ENCODE assay signal across 14 mouse cellular contexts in genomic region chr1:179106103-179106701, GRCm38 (mm10).
DNase-seq lines count a peak whose midpoint lies in the region; ATAC-seq and TF ChIP-seq lines count a peak whose summit lies in the region.
"Had no signal": no experiment of that assay in that cellular context is flagged by ENCODE, and none has a peak within 500 bp of the region (broad histone marks: within the 10 kb centered on the region; RNA-seq: fewer than 3 reads in every experiment).

No protein-coding gene starts in this region.

- H3K9me3 ChIP-seq in embryonic facial prominence, embryonic 15.5 days (replicated peaks) = no peaks in the 10 kb centered on the region
- H3K9me3 ChIP-seq in forebrain, embryonic 13.5 days (replicated peaks) = no peaks in the 10 kb centered on the region
- no peaks in the 10 kb centered on the region for H3K9me3 ChIP-seq in hindbrain, embryonic 15.5 days
- H3K9me3 ChIP-seq in midbrain, embryonic 16.5 days (replicated peaks; ENCODE audit: control insufficient read depth, low read length, poor library complexity, severe bottlenecking) = no peaks in the 10 kb centered on the region
- no peaks in the 10 kb centered on the region for H3K9me3 ChIP-seq in heart, embryonic 12.5 days (replicated peaks)
- H3K9me3 ChIP-seq: heart, embryonic 13.5 days; liver, embryonic 13.5 days had no signal

- H3K4me3 ChIP-seq in embryonic facial prominence, embryonic 15.5 days (replicated peaks) = no peak overlapping the region
- 0 out of 2 replicates have a peak overlapping the region, but pooled peaks have one; percentile 0 for H3K4me3 ChIP-seq in forebrain, embryonic 13.5 days
- H3K4me3 ChIP-seq in hindbrain, embryonic 15.5 days = no peak overlapping the region
- no peak overlapping the region for H3K4me3 ChIP-seq in midbrain, embryonic 16.5 days (ENCODE audit: low read depth, low read length)
- no peak overlapping the region for H3K4me3 ChIP-seq in heart, embryonic 12.5 days
- no peak overlapping the region for H3K4me3 ChIP-seq in cerebellum, adult 2 months (replicated peaks; ENCODE audit: insufficient read depth, low read depth, low read length)
- H3K4me3 ChIP-seq: heart, embryonic 13.5 days; liver, embryonic 13.5 days had no signal

- no peak for ATAC-seq in embryonic facial prominence, embryonic 15.5 days (ENCODE audit: insufficient number of reproducible peaks, low FRiP score, low TSS enrichment, low read depth)
- ATAC-seq in forebrain, embryonic 13.5 days = peak; percentile 68
- no peak for ATAC-seq in hindbrain, embryonic 15.5 days (ENCODE audit: low FRiP score, low read depth)
- ATAC-seq in midbrain, embryonic 16.5 days = peak; percentile 54; the same call in 1 of the 2 replicates
- ATAC-seq in heart, embryonic 12.5 days (ENCODE audit: insufficient number of reproducible peaks, low FRiP score) = no peak
- ATAC-seq: CD4-positive, CD25-positive, alpha-beta regulatory T cell, adult 4 months; lung, postnatal 0 days had no signal

- no peak overlapping the region for H3K9ac ChIP-seq in embryonic facial prominence, embryonic 15.5 days
- H3K9ac ChIP-seq in forebrain, embryonic 13.5 days = no peak overlapping the region
- H3K9ac ChIP-seq in hindbrain, embryonic 15.5 days = no peak overlapping the region
- no peak overlapping the region for H3K9ac ChIP-seq in midbrain, embryonic 16.5 days (ENCODE audit: low read depth, low read length)
- H3K9ac ChIP-seq in heart, embryonic 12.5 days = no peak overlapping the region
- H3K9ac ChIP-seq: heart, embryonic 13.5 days; liver, embryonic 13.5 days had no signal

- no peak overlapping the region for H3K4me2 ChIP-seq in embryonic facial prominence, embryonic 15.5 days (replicated peaks)
- peak overlapping the region; percentile 47 for H3K4me2 ChIP-seq in forebrain, embryonic 13.5 days
- H3K4me2 ChIP-seq in hindbrain, embryonic 15.5 days = peak overlapping the region; percentile 9; the same call in 1 of the 2 replicates
- H3K4me2 ChIP-seq in midbrain, embryonic 16.5 days (ENCODE audit: low read length) = peak overlapping the region; percentile 25; the same call in 1 of the 2 replicates
- H3K4me2 ChIP-seq in heart, embryonic 12.5 days = no peak overlapping the region
- H3K4me2 ChIP-seq: heart, embryonic 13.5 days; liver, embryonic 13.5 days had no signal

- no peaks in the 10 kb centered on the region for H3K27me3 ChIP-seq in embryonic facial prominence, embryonic 15.5 days
- peaks cover 85% of the 10 kb centered on the region for H3K27me3 ChIP-seq in forebrain, embryonic 13.5 days
- H3K27me3 ChIP-seq in hindbrain, embryonic 15.5 days = peaks cover 7% of the 10 kb centered on the region; the same call in 1 of the 2 replicates
- H3K27me3 ChIP-seq in midbrain, embryonic 16.5 days (ENCODE audit: control insufficient read depth, insufficient read depth, low read depth, low read length) = peaks cover 2% of the 10 kb centered on the region; the same call in 1 of the 2 replicates
- no peaks in the 10 kb centered on the region for H3K27me3 ChIP-seq in heart, embryonic 12.5 days (replicated peaks)
- no peaks in the 10 kb centered on the region for H3K27me3 ChIP-seq in cerebellum, adult 2 months (ENCODE audit: control insufficient read depth, insufficient read depth, low read length)
- H3K27me3 ChIP-seq: heart, embryonic 13.5 days; liver, embryonic 13.5 days had no signal

- no peak for DNase-seq in layer of hippocampus, adult 8-10 months (ENCODE audit: low spot score in 2 of 2)
- no peak for DNase-seq in cerebellum, adult 2 months
- no peak for DNase-seq in thymus, postnatal 25 days
- DNase-seq: kidney, adult 8-10 months; liver, embryonic 13.5 days; thymus, postnatal 14 days had no signal

- no peaks in the 10 kb centered on the region for H3K36me3 ChIP-seq in embryonic facial prominence, embryonic 15.5 days
- no peaks in the 10 kb centered on the region for H3K36me3 ChIP-seq in forebrain, embryonic 13.5 days (ENCODE audit: poor library complexity, severe bottlenecking)
- no peaks in the 10 kb centered on the region for H3K36me3 ChIP-seq in hindbrain, embryonic 15.5 days
- H3K36me3 ChIP-seq in midbrain, embryonic 16.5 days (ENCODE audit: control insufficient read depth, insufficient read depth, low read length) = no peaks in the 10 kb centered on the region
- H3K36me3 ChIP-seq in heart, embryonic 12.5 days = no peaks in the 10 kb centered on the region
- H3K36me3 ChIP-seq: heart, embryonic 13.5 days; liver, embryonic 13.5 days had no signal

- TF ChIP-seq POLR2A in cerebellum, adult 2 months (IDR thresholded peaks at IDR 0.05; ENCODE audit: borderline replicate concordance, insufficient read depth, low read length) = no peak

- peak overlapping the region; percentile 78 for H3K27ac ChIP-seq in embryonic facial prominence, embryonic 15.5 days (replicated peaks)
- no peak overlapping the region for H3K27ac ChIP-seq in forebrain, embryonic 13.5 days
- peak overlapping the region; percentile 1; the same call in 1 of the 2 replicates for H3K27ac ChIP-seq in hindbrain, embryonic 15.5 days (replicated peaks)
- H3K27ac ChIP-seq in midbrain, embryonic 16.5 days (ENCODE audit: low read length) = no peak overlapping the region
- H3K27ac ChIP-seq in heart, embryonic 12.5 days (ENCODE audit: poor library complexity, severe bottlenecking) = no peak overlapping the region
- H3K27ac ChIP-seq in cerebellum, adult 2 months (ENCODE audit: insufficient read depth, low read length) = no peak overlapping the region
- H3K27ac ChIP-seq: liver, embryonic 13.5 days had no signal

- no peak for TF ChIP-seq CTCF in cerebellum, adult 2 months (IDR thresholded peaks at IDR 0.05; ENCODE audit: borderline replicate concordance, insufficient read depth, low read depth, low read length)

- 73% methylated on average over 18 of the region's 18 CpGs for WGBS in embryonic facial prominence, embryonic 15.5 days
- WGBS in forebrain, embryonic 13.5 days = 8% methylated on average over 18 of the region's 18 CpGs
- WGBS in hindbrain, embryonic 15.5 days = 22% methylated on average over 18 of the region's 18 CpGs
- 19% methylated on average over 18 of the region's 18 CpGs for WGBS in midbrain, embryonic 16.5 days
- 86% methylated on average over 18 of the region's 18 CpGs for WGBS in heart, embryonic 12.5 days
- WGBS in cerebellum, adult 2 months = 85% methylated on average over 18 of the region's 18 CpGs

- peaks cover 28% of the 10 kb centered on the region for H3K4me1 ChIP-seq in embryonic facial prominence, embryonic 15.5 days
- peaks cover 34% of the 10 kb centered on the region for H3K4me1 ChIP-seq in forebrain, embryonic 13.5 days
- peaks cover 29% of the 10 kb centered on the region for H3K4me1 ChIP-seq in hindbrain, embryonic 15.5 days (replicated peaks)
- H3K4me1 ChIP-seq in midbrain, embryonic 16.5 days (ENCODE audit: control insufficient read depth, insufficient read depth, low read length) = peaks cover 13% of the 10 kb centered on the region
- H3K4me1 ChIP-seq in heart, embryonic 12.5 days (replicated peaks) = peaks cover 12% of the 10 kb centered on the region; the same call in 1 of the 2 replicates
- H3K4me1 ChIP-seq in cerebellum, adult 2 months (ENCODE audit: control insufficient read depth, insufficient read depth, low read length) = peaks cover 5% of the 10 kb centered on the region; the same call in 1 of the 2 replicates

Comparison
In these comparisons a context has a peak if more than half of its experiments do, and no peak if none do; other contexts are left out.
1. ATAC-seq: peak in forebrain, embryonic 13.5 days (single experiment) and midbrain, embryonic 16.5 days (single experiment); none in embryonic facial prominence, embryonic 15.5 days (single experiment), hindbrain, embryonic 15.5 days (single experiment) and heart, embryonic 12.5 days (single experiment).
2. H3K27ac ChIP-seq: peak in embryonic facial prominence, embryonic 15.5 days (single experiment) and hindbrain, embryonic 15.5 days (single experiment); none in forebrain, embryonic 13.5 days (single experiment), midbrain, embryonic 16.5 days (single experiment), heart, embryonic 12.5 days (single experiment) and cerebellum, adult 2 months (single experiment).
3. H3K4me2 ChIP-seq: peak in forebrain, embryonic 13.5 days (single experiment), hindbrain, embryonic 15.5 days (single experiment) and midbrain, embryonic 16.5 days (single experiment); none in embryonic facial prominence, embryonic 15.5 days (single experiment) and heart, embryonic 12.5 days (single experiment).